Mouse (Mus musculus) telencephalon, adult 2 months (tissue): ENCODE results near the gene Pex26.

Source experiments
- DNase-seq: peaks from one replicate; pipeline ENCODE4 v3.0.0-alpha.2; 2011; ENCODE audit warnings: low read depth, low spot score

Gene Pex26

DNA sequence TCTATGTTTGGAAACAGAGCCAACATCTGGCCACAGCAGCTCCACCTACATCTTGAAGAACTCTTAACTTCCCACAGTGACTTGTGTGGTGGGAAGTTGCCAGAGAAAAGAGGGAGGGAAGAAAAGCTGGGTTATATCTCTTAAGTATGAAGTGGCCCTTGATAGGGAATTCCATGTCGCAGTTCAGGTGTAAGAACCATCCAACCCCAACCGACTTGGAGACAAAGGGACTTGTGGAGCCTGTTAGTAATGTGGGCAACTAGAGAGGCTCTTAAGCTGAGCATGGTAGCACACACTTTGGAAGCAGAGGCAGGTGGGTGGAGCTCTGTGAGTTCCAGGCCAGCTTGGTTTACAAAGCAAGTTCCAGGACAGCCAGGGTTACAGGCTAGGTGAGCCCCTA is 26.1 kb downstream of the Pex26 start:
- no peak for DNase-seq

DNA sequence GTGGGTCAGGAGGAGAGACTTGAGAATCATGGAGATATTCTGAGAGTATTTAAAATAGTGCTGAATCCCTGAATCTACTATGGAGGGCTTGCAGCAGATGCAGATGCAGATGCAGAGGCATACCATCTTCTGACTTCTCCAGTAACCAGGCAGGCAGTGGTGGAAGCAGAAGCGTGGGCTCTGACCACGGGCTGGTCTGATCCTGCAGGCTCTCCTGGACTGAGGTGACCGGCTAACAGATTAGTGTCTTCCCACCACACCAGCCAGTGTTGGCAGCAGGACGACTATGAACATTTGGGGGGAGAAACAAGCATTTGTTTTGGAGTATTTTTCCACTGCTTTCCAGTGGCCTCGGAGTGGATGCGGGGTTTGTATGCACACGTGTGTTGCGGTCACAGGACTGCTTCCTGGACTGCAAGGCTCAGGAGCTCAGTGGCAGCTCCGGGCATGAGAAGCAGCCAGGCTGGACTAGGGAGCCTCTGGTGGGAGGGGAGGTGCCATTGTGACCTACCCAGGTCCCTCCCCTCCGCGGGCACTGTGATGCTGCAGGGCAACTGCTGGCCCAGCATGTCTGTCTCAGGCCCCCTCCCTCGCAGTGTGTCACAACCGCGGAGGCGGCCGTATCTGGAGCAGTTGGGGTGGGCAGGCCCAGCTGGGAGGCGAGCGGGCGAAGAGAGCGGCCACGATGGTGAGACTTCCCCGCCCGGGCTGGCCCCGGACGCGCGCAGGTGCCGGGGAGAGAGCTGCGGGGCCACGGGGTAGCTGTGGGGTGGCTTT is 26.9 kb downstream of the Pex26 start, which contains the start of gene Tuba8:
Gene Tuba8, plus strand, starts transcription at position 548 of the 777 bp plus-strand sequence.
- DNase-seq: no peak

DNA sequence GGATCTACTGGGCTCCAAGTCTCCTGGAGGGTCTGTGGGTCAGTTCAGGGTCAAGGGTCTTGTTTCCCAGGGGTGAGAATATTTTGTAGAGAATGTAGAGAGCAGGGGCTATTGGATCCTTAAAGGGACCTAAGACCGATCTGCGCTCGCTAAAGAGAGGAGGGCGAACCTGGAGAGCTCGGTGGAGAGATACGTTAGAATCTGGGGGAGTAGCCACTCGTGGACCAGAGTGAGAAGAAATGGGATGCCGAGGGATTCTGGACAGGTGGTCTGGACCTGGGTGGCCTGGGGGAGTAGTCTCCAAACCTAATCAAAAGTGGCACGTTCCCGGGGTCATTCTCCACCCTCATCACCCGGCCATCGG is 27.4 kb downstream of the Pex26 start:
- no peak for DNase-seq

DNA sequence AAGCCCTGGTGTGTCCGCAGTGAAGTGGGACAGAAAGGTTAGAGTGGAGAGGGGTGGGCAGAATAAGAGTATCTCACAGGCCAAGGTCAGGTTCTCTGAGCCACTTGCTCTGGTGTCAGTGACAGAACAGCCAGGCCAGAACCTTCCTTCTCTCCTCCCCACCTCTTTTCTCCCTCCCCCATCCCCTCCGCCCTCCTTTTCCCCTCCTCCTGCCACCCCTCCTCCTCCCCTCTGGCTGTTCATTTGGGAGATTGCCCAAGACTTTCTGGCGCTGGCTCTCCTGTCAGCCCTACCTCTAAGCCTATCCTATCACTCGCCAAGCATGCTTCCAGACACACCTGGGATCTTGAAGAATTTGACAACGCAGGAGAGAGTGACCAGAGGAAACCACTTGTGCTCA is 28.3 kb downstream of the Pex26 start:
- DNase-seq: no peak

DNA sequence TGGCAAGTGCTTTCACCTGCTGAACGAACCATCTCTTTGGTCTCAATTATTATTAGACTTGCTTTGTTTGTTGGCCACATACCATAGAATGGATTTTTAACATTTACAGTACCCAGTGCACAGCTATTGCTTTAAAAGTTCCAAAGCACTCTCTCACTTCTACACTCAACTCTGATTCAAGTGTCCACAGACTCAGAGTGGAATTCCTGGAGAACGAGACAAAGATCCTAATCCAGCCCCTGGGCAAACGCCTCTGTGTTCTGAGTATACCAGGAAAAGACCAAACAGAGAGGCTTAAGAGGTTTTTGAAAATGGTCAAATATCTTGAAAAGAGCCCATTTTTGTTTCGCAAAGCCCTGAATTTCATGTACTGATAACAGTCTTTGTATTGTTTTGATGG is 29.5 kb downstream of the Pex26 start:
- DNase-seq: no peak

DNA sequence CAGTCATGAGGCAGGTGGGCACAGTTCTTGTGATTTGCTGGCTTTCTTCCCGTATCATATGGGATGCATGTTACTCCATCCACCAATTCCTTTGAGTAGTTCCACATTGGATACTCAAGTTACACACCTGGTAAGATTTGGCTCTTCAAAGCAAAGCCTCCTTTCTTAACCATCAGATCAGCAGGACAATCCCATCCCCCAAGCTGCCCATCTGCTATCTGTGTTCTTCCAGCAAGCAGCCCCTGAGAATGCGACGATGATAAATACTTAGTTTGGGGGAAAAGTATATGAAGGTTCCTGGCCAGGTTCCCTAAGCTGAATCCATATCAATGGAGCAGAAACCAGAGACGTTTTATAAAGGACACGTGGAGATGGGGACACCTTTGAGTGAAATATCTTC is 30.8 kb downstream of the Pex26 start:
- no peak for DNase-seq

DNA sequence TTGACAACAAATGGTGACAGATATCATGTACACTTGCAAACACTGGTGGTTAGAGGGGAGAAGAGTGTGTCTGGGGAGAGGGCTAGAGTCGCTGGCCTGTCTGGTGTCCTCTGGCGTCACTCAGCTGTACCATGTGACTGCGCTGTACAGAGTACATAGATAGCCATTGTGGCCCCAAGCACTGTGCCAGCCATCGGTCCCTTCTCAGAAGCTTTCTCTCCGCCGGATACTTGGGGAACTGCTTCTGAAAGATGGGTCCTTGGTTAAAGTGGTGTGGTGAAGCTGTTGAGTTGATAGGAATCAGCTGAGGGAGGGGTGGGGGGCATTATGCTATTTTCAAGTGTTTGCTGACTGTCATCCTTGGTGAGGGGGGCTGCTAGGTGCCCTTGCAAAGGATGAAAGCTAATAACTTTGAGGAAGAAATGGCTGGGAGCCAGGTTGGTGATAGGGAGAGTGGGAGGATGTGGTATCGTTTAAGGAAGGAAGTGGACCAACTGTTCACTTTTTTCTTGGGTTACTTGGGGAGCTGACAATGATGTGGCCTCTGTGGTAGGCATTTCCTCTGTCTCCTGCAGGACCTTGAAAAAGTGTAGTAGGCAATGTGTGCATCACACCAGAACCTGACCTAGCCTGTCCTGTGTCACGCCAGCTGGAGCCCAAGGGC is 31.3 kb downstream of the Pex26 start:
- DNase-seq: no peak

DNA sequence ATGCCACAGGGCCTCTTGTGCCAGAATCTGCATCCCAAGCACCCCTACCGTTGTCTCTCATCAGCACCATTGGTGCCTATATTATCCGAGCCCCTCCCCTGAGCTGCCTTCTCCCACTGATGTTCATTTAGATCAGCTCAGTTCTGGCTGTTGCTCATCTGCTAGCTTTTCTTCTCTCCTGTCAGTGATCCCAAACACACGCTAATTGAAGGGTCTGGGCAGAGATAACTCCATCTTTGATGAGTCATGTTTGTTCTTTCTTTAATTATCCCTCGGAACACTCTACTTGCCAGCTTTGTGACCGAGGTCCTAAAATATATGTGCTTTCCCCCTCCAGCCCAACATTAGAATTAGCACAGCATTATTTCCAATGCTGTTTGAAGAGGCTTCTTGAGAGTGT is 31.9 kb downstream of the Pex26 start:
- no peak for DNase-seq

DNA sequence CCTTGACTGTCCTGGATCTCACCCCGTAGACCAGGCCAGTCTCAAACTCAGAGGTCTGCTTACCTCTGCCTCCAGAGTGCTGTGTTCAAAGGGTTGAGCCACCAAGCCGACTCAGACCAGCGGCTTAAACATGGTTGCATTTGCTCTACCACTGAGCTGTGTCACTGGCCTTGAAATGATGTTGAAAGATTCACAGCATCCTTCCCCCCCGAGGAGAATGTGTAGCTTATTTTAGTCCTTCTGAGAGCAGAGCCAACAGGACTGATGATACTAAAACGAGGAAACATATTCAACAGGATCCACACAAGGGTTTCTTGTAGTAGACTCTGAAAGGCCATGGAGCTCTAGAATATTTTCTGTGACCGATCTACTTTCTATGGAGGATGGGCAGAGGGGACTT is 32.4 kb downstream of the Pex26 start:
- no peak for DNase-seq

DNA sequence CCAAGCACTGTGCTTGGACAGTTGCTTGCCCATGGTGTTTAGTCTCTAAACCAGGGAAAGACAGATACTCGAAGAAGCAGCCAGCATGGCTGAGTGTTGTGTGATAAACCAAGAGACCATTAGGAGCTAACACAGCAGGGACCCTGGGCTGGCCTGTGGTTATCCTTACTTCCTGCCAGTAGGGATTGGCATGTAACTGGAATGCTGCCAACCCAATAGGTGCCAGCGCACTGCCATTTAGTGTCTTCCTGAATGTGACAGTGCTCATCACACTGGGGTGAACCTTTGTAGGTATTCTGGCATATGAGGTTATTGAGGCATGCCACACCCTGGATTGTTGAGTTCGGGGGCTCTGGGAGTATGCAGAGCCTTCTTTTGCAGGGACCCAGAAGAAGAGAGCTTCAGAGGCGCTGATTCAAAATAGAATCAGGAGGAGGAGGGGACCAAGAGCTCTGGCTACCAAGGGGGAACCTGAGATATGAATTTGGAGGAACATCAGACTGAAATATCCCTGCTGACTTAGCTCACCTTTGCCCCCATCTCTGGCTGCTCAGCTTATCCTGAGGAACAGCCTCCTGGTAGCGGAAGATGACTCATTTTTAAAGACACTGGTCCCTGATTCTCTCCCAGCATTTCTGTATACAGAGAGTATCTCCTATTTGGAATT is 33.3 kb downstream of the Pex26 start:
- no peak for DNase-seq

DNA sequence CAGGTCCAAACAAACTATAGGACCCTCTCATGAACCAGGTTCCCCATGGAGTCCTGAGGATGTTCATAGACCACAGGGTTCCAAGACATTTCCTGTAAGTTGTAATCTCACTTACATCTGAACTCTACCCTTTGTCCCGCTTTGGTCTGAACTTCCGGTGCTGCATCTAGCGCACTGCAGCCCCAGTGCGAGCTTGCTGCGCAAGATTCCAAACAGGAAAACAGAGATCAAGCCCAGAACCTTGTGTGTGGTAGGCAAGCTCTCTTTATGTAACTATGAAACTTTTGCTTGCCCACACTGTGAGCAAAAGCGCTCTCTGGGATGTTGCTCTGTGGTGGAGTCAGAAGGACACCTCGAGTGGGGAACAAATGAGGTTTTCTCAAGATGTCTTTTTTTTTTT is 34.5 kb downstream of the Pex26 start:
- DNase-seq: no peak

DNA sequence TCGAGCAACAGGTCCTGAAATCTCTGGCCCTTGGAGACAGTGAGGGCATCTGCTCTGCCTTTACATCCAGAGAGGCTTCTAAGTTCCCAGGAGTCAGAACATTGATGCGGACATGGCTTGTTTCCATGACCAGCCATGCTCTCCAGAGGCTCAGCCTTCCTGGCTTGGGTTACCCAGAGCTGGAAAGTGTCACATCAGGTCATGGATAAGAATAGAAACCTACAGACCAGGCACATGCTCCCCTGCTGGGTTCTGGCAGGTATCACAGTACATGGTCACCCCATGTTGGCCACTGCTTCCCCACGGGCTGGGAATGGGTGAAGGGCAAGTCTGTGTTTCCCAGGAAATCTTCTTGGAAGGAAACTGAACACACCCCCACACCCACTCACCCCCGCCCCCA is 35.9 kb downstream of the Pex26 start:
- no peak for DNase-seq

DNA sequence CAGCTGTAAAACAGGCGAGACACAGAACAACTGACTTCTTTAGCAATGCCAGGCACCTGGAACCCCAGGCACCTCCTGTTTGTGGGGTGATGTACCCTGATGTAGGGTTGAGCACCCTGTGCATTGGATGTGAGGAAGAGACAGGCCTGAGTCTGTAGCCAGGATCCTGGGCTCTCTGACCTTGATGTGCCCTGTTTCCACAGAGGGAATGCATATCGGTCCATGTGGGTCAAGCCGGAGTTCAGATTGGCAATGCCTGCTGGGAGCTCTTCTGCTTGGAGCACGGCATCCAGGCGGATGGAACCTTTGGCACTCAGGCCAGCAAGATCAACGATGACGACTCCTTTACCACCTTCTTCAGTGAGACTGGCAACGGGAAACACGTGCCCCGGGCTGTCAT is 36.7 kb downstream of the Pex26 start:
- DNase-seq: no peak

DNA sequence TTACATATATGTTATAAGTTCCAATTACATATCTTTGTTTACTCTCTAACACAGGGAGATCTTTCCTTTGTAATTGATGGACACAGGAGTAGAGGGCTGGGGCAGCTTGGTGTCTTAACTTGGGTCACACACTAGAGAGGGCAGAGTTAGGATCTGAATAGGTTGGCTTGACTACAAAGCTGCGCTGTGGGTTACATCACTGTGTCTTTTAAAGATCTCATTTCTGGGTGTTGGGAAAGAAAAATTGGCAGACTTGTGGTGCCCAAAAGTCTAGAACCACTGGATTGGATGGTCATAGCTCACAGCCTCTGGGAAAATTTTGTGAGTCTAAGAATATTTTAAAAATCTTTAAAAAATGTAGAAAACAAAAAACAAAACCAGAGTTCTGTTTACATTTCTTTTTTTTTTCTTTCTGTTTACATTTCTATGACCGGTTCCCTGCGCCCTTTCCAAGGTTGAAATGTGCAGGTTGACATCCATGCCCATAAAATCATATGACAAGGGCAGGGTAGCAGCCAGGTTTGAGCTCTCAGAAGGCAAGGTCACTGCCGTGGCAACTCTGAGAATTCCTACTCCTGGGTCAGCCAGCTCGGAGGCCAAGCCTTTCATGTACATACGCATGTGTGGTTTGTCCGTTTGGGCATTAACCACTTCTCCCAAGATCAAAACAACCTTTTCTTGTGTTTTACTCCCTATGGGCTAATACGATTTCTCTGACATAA is 38.6 kb downstream of the Pex26 start:
- no peak for DNase-seq

DNA sequence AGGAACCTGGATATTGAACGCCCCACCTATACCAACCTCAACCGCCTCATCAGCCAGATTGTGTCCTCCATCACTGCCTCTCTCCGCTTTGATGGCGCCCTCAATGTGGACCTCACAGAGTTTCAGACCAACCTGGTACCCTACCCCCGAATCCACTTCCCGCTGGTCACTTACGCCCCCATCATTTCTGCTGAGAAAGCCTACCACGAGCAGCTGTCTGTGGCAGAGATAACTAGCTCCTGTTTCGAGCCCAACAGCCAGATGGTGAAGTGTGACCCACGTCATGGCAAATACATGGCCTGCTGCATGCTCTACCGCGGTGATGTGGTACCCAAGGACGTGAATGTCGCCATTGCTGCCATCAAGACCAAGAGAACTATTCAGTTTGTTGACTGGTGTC is 39.5 kb downstream of the Pex26 start:
- no peak for DNase-seq

DNA sequence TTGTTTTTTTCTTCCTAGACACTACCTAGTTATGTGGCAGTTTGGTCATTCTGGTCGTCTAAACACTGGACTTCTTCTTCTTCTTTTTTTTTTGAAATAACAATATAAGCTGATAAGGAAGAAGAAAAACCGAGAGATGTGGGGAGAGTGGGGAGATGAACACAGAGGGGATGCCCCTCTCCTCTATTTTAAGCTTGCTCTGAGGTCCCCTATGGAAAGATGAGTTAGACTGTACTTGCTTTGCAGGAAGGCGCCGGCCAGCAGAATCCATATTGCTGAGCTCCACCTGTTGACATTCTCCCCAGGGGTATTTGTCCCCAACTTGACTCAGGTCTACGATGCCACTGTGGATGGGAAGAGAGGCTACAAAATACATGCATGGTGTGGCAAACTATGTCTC is 40.6 kb downstream of the Pex26 start:
- no peak for DNase-seq

DNA sequence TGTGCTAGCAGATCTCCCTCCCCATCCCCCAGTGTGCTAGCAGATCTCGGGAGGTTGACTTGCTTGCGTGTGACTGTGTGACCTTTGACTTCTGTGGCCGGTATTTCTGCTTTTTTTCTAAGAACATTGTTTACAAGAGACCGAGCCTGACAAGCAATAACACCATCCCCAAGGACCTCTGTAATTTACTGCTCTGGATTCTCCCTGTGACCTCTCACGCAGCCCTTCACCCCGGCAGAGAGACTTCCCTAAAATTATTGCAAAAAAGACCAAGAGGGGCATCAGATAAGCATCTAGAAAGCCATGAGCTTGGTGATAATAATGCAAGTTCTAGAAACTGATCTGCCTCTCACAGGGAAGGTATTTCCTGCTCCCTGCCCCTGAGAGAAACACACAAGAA is 41.5 kb downstream of the Pex26 start:
- DNase-seq: no peak

DNA sequence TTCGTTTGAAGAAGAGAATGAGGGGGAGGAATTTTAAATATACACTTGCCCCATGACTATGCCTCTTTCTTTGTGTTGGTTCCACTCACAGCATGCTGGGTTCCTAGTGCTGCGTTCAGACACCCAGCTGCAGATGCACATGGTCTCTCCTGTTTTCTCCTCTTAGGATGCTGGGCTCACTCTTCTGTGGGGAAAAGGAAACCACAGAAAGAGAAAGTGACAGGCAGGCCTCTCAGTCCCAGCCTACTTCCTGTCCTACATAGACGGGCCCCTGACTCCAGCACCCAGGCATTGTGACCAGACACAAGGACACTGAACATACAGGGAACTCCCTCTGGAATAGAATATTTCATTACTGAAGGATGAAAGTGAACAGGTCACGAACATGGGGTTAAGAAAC is 42.6 kb downstream of the Pex26 start:
- no peak for DNase-seq

DNA sequence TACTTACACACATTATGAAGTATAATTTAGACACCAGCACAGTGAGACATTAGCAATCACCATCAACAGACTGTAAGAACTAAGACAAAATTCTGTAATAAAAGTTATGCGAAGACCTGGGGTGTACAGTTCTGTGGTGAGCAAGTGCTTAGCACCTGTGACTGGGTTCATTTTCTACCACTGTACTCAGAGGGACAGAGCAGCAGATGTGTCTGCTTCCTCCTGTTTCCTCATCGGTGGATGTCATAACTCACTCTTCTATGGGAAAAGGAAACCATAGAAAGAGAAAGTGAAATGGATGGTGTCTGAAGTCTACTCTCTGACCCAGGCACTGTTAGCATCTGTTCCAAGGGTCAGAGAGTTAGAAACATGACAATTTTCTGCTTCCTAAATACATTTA is 43.3 kb downstream of the Pex26 start:
- DNase-seq: no peak

DNA sequence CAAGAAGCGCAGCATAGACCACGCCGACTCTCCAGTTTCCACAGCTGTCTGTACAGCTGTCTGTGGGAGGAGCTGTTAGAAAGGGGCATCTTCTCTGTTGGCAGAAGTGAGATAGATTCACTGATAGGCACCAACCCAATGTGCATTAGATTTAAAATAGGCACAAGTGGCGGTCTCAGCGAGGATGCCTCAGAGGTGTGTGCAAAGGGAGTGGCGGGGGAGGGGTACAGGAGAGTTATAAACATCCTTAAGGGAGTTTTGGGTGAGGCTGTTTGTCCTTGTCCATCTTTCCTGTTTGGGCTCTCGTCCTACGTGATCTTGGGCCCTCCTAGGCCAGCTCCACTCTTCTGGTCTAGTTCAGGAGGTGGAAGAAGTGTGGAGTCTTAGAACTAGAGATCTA is 45.0 kb downstream of the Pex26 start:
- no peak for DNase-seq

DNA sequence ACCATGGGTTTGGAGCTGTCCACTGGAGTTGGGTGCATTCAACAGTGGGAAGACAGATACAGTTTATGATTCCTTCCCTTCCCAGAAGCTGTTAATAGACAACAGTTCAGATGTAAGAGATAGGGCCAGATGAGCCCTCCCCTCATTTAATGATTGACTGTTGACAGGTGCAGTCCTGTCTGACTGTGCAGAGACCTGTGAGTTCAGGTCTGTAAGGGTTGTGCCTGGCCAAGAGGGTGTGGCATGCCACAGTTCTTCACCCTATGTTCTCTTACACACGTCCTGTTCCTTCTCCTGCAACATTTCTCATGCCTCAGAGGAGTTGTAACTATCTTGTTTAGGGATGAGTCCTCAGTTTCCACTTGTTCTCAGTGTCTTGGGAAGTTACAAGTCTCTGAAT is 49.2 kb downstream of the Pex26 start:
- DNase-seq: no peak

DNA sequence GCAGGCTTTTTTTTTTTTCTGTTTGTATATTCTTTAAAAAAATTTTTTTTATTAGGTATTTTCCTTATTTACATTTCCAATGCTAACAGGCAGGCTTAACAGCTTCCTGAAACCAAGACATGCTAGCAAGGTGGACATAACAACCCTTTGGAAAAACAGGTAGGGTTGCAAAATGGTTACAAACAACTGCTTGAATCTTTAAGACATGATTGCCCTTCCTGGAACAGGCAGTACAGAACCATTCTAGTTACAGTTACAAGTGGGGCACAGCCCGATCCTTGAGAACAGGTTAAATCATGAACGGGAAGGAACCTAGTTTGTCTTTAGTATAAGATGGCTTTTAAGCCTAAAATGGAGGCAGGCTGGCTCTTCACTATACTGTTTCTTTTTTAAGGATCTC is 52.9 kb downstream of the Pex26 start:
- DNase-seq: no peak
